Mouse (Mus musculus) midbrain, embryonic 15.5 days (tissue): ENCODE measurements around the gene Srxn1. TPM values are rescaled to one million over a fixed set of nuclear protein-coding genes. Genes with fewer than 3 reads are reported as not detected.
"Not testable (repeated sequence)": the region's sequence is repeated elsewhere in the genome, so short reads cannot be mapped to it uniquely, and the experiment has no call there.

Experiments used
- ATAC-seq: fragments of 200-750 bp; cut with Nextera tagmentation; replicated peaks from 2 replicates; pipeline ENCODE4 v1.8.0; 2017; ENCODE audit warnings: moderate TSS enrichment
- H3K27ac ChIP-seq: fragments of 300-500 bp; sonication (generic); 2 replicates; pipeline ENCODE4 v1.5.1; 2015; ENCODE audit warnings: mild to moderate bottlenecking, inconsistent platforms
- H3K27me3 ChIP-seq: fragments of 300-500 bp; sonication (generic); replicated peaks from 2 replicates; pipeline ENCODE4 v1.6.1; 2015; ENCODE audit warnings: inconsistent platforms
- H3K36me3 ChIP-seq: fragments of 300-500 bp; sonication (generic); replicated peaks from 2 replicates; pipeline ENCODE4 v1.6.1; 2015; ENCODE audit warnings: inconsistent platforms
- H3K4me1 ChIP-seq: fragments of 300-500 bp; sonication (generic); 2 replicates; pipeline ENCODE4 v1.6.1; 2015; ENCODE audit warnings: inconsistent platforms
- H3K4me2 ChIP-seq: fragments of 300-500 bp; sonication (generic); 2 replicates; pipeline ENCODE4 v1.6.1; 2015; ENCODE audit warnings: inconsistent platforms, mild to moderate bottlenecking, moderate library complexity
- H3K4me3 ChIP-seq: fragments of 300-500 bp; sonication (generic); 2 replicates; pipeline ENCODE4 v1.5.1; 2015; ENCODE audit warnings: mild to moderate bottlenecking, inconsistent platforms
- H3K9ac ChIP-seq: fragments of 300-500 bp; sonication (generic); 2 replicates; pipeline ENCODE4 v1.6.1; 2015; ENCODE audit warnings: mild to moderate bottlenecking, inconsistent platforms
- H3K9me3 ChIP-seq: fragments of 300-500 bp; sonication (generic); 2 replicates; pipeline ENCODE4 v1.6.1; 2016; ENCODE audit warnings: inconsistent platforms
- WGBS: fragments of 180-500 bp; shearing (Covaris S2); methylation state at CpG from one replicate; pipeline ENCODE4 v1.1.7; 2015; ENCODE audit warnings: mixed read lengths; 5-methylcytosine and 5-hydroxymethylcytosine counted together
- polyA plus RNA-seq: library from polyadenylated mRNA; unstranded; fragments of >200 nt; fragmentation: Nextera tagmentation; extraction: Ambion mirVana; gene quantifications from 2 replicates; pipeline ENCODE4 v1.2.1, GENCODE M21; 2015

The Srxn1 gene
- 21.5 and 23.7 TPM in 2 replicates for polyA plus RNA-seq

DNA sequence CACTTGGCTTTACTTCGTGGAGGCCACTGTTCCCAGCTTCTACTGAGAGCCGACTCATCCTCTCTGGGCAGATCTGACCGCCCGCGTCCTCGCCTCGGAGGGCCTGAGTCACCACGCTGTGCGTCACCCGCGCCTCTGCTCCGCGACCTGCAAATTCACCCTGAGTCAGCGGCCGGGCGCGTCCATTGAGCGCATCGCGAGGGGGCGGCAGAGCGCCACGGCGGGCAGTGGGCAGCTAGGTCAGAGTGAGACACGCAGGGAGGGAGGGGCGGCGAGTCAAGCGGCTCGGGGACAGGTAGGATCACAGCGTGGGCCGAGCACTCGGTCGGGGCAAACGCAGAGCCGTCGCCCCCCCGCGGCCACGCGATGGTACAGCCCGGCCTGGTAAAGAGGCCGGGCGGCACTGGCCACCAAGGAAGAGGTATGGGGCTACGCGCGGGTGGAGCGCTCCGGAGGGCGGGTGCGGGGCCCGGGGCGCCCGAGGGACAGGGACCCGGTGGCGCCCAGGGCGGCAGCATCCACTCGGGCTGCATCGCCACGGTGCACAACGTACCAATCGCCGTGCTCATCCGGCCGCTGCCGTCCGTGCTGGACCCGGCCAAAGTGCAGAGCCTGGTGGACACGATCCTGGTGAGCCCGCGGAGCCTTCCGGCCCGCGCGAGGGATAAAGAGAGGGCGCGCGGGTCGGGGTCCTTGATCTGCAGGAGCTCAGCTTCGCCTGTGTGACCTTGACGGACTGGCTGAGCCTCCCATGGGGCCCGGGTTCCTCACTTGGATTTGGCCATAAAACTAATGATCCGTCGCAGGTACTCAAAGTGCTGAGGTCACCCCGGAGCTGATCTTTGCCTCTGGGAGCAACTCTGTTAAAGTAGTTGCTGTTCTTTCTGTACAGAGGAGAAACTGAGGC is at the start of gene Srxn1:
Gene Srxn1, plus strand, starts transcription at position 199 of the 907 bp plus-strand sequence.
- WGBS: 1% methylated on average over 78 of the region's 84 CpGs
- Histone ChIP-seq H3K27ac (peak within 1 kb of the TSS; percentile 63; the same call in 1 of the 2 replicates), H3K4me1 (peaks cover 18% of the 10 kb centered on the region)

DNA sequence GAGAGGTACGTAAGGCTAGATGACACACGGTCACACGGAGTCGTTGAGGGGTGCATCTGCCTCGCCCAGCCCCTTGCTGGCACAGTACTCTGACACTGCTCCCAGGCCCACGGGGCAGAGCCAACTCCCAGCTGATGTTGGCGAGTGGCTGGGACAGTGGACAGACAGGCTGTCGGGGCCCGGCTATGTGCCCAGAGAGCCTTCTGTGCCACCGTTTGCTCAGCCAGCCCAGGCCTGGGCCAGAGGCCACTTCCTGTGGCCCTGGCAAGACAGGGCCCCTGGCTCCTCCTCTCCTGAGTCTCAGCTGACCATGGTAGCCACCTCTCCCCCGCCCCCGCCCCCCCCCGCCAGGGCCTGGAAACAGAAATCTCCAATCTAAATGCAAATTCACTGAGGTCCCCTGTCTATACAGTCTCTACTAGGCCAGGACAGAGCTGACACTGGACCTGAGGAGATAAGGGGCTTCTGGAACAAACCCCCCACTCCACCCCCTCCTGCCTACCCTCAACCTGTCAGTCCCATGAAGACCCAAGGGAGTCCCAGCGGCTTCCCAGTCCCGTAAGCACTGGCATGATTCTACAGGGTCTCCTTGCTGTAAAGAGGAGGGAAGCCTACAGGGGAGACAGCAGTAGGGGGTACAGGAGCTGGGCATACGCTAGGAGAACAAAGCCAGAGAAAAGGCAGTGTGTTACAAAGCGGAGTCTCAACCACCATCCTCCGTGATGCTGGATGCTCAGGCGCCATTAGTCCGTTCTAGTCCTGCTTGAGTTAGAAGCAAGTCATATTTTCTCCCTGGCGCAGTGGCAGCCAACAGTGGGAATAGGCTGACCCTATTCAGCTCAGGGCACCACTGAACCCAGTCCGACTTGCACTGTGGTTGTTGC is 48.7 kb upstream of the Srxn1 start:
- H3K27ac ChIP-seq: peak overlapping the region; percentile 36
- 0 out of 2 replicates have a peak, but pooled peaks cover 4% of the 10 kb centered on the region for H3K27me3 ChIP-seq
- no peaks in the 10 kb centered on the region for H3K9me3 ChIP-seq
- H3K36me3 ChIP-seq: no peaks in the 10 kb centered on the region
- H3K4me1 ChIP-seq: peaks cover 16% of the 10 kb centered on the region
- 50% methylated on average over 22 of the region's 22 CpGs for WGBS
- no peak overlapping the region for H3K4me2 ChIP-seq
- peak; percentile 71 for ATAC-seq
- H3K4me3 ChIP-seq: no peak overlapping the region
- no peak overlapping the region for H3K9ac ChIP-seq

More for the DNA sequence above, at the start of gene Srxn1:
- Histone ChIP-seq H3K27me3 (no peaks in the 10 kb centered on the region), H3K4me3 (peak within 1 kb of the TSS; percentile 74), H3K4me2 (peak within 1 kb of the TSS; percentile 71), H3K36me3 (no peaks in the 10 kb centered on the region), H3K9ac (peak within 1 kb of the TSS; percentile 77), H3K9me3 (no peaks in the 10 kb centered on the region)
- ATAC-seq: peak; percentile 87

GRCm38 (mm10) chr2:152057252-152057563 is 48.1 kb upstream of the Srxn1 start:
- Histone ChIP-seq H3K27me3 (0 out of 2 replicates have a peak, but pooled peaks cover 4% of the 10 kb centered on the region), H3K9ac (no peak overlapping the region), H3K36me3 (no peaks in the 10 kb centered on the region), H3K27ac (peak overlapping the region; percentile 36; the same call in 1 of the 2 replicates), H3K4me2 (no peak overlapping the region), H3K4me3 (no peak overlapping the region), H3K4me1 (peaks cover 12% of the 10 kb centered on the region), H3K9me3 (no peaks in the 10 kb centered on the region)
- 69% methylated on average over 9 of the region's 9 CpGs for WGBS
- no peak for ATAC-seq

- not testable (repeated sequence) for H3K4me1 ChIP-seq, H3K9ac ChIP-seq, H3K9me3 ChIP-seq, H3K4me3 ChIP-seq, H3K27ac ChIP-seq, ATAC-seq, H3K4me2 ChIP-seq, H3K27me3 ChIP-seq, H3K36me3 ChIP-seq
- WGBS: 84% methylated on average over 3 of the region's 3 CpGs
Observed at GRCm38 (mm10) chr2:152062817-152063216, 42.5 kb upstream of the Srxn1 start.

- H3K9ac ChIP-seq: no peak overlapping the region; the same call in 1 of the 2 replicates
- WGBS: 26% methylated on average over 11 of the region's 11 CpGs
- peak overlapping the region; percentile 51; the same call in 1 of the 2 replicates for H3K27ac ChIP-seq
- no peaks in the 10 kb centered on the region for H3K27me3 ChIP-seq
- H3K4me2 ChIP-seq: no peak overlapping the region
- no peaks in the 10 kb centered on the region for H3K36me3 ChIP-seq
- no peak overlapping the region for H3K4me3 ChIP-seq
- ATAC-seq: peak; percentile 80
- H3K4me1 ChIP-seq: peaks cover 16% of the 10 kb centered on the region
- no peaks in the 10 kb centered on the region for H3K9me3 ChIP-seq
Observed at GRCm38 (mm10) chr2:152068660-152069433, 36.5 kb upstream of the Srxn1 start.

DNA sequence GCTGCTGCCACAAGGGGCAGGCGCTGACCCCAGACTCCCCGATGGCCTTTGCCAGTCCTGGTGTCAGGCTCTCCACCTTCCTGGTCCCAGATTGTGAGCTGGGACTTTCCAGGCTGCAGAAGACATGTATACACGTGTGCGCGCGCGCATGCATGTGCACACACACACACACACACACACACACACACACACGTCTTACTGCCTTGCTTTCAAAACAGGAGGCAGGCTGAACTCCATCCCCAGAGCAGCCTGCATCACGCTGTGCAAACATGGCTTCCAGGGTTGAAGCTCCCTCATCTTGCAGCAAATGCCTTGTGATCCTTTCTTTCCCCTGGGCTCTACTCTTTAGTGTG is 35.9 kb upstream of the Srxn1 start:
- H3K27me3 ChIP-seq: no peaks in the 10 kb centered on the region
- WGBS: 46% methylated on average over 9 of the region's 9 CpGs
- no peak overlapping the region for H3K4me2 ChIP-seq
- no peak for ATAC-seq
- H3K4me3 ChIP-seq: no peak overlapping the region
- H3K36me3 ChIP-seq: no peaks in the 10 kb centered on the region
- no peak overlapping the region; the same call in 1 of the 2 replicates for H3K9ac ChIP-seq
- H3K4me1 ChIP-seq: peaks cover 16% of the 10 kb centered on the region
- H3K27ac ChIP-seq: peak overlapping the region; percentile 51; the same call in 1 of the 2 replicates
- no peaks in the 10 kb centered on the region for H3K9me3 ChIP-seq

- H3K9ac ChIP-seq: no peak overlapping the region
- H3K9me3 ChIP-seq: no peaks in the 10 kb centered on the region
- no peak overlapping the region for H3K4me2 ChIP-seq
- H3K27me3 ChIP-seq: no peaks in the 10 kb centered on the region
- ATAC-seq: 0 out of 2 replicates have a peak, but pooled peaks have one; percentile 3
- H3K4me1 ChIP-seq: peaks cover 16% of the 10 kb centered on the region
- 79% methylated on average over 2 of the region's 2 CpGs for WGBS
- H3K36me3 ChIP-seq: no peaks in the 10 kb centered on the region
- no peak overlapping the region for H3K4me3 ChIP-seq
- H3K27ac ChIP-seq: no peak overlapping the region
Observed at GRCm38 (mm10) chr2:152069941-152070340, 35.4 kb upstream of the Srxn1 start.

DNA sequence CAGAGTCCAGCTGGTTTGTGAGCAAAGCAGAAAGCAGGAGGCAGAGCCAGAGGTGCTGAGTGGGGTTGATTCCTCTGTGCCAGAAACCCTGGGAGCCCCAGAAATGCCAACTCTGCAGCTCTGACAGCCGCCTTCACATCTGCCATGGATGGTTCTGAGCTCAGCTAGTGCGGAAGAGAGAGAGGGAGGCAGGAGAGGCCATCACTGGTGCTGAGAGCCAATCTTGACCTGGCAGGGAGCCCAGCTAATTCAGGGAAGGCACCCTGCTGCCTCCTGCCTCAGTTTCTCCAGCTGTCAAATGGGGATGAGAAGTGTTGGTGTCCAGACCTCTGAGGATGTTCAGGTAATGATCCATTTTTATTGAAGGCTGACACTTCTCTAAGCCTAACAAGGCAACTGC is 30.8 kb upstream of the Srxn1 start:
- Histone ChIP-seq H3K4me3 (no peak overlapping the region), H3K4me1 (peaks cover 18% of the 10 kb centered on the region), H3K27ac (no peak overlapping the region), H3K36me3 (no peaks in the 10 kb centered on the region), H3K9ac (no peak overlapping the region), H3K9me3 (no peaks in the 10 kb centered on the region), H3K27me3 (no peaks in the 10 kb centered on the region; the same call in 1 of the 2 replicates), H3K4me2 (no peak overlapping the region)
- ATAC-seq: no peak
- WGBS: 94% methylated on average over 2 of the region's 2 CpGs

DNA sequence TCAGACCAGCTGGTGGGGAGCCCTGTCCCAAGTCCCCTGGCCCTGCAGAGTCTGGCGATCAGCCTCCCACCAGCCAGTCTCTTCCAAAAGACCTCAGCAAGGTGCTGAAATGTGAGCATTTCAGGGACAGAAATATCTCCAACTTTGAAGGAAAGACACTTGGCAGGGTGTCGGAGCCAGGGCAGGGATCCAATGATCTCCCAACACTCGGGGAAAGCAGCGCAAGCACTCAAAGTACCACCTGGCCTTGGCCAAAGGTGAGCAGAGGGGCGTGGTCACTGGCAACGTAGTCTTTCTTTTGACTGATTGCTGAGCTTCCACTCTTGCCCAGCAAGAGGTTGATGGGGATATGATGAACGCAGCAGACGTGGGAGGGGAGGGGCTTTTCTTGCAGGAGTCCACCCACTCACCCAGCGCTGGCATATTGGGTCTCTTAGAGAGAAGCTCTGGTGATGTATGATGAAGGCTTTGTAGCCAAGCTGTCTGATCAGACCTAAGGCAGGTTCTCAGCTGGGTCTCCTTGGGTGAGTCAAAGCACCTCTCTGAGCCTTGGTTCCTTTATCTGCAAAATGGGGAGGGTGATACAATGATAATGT is 29.9 kb upstream of the Srxn1 start:
- no peak overlapping the region for H3K4me3 ChIP-seq
- no peaks in the 10 kb centered on the region; the same call in 1 of the 2 replicates for H3K27me3 ChIP-seq
- no peak overlapping the region for H3K4me2 ChIP-seq
- H3K4me1 ChIP-seq: peaks cover 18% of the 10 kb centered on the region
- ATAC-seq: no peak
- H3K27ac ChIP-seq: no peak overlapping the region
- H3K9ac ChIP-seq: no peak overlapping the region
- 60% methylated on average over 9 of the region's 9 CpGs for WGBS
- no peaks in the 10 kb centered on the region for H3K9me3 ChIP-seq
- H3K36me3 ChIP-seq: no peaks in the 10 kb centered on the region

DNA sequence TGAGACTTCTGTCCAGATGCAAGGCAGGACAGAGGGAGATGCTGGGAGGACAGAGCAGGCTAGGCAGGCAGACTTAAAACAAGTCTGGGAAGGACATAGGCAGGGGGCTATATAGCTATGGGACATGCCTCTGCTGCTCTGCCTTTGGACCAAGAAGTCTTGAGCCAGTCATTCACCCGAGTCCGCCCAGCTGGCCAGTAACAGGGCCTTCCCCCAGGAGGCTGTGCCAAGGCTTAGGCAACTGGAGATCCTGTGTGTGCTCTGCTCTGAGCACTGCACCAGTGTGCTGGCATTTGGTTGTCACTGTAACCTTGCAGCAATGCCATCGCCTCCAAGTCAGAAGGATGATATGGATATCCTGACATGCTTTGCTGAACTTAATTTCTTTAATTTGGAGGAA is 28.0 kb upstream of the Srxn1 start:
- H3K4me2 ChIP-seq: no peak overlapping the region
- WGBS: 80% methylated on average over 3 of the region's 3 CpGs
- no peaks in the 10 kb centered on the region for H3K36me3 ChIP-seq
- no peak overlapping the region for H3K27ac ChIP-seq
- H3K4me1 ChIP-seq: peaks cover 18% of the 10 kb centered on the region
- no peaks in the 10 kb centered on the region; the same call in 1 of the 2 replicates for H3K27me3 ChIP-seq
- H3K9ac ChIP-seq: 0 out of 2 replicates have a peak overlapping the region, but pooled peaks have one; percentile 12
- no peak for ATAC-seq
- no peaks in the 10 kb centered on the region for H3K9me3 ChIP-seq
- H3K4me3 ChIP-seq: no peak overlapping the region
